Mouse (Mus musculus): ENCODE results near the gene Mia3. TPM values are rescaled to one million over a fixed set of nuclear protein-coding genes. Genes with fewer than 3 reads are reported as not detected.
"Not testable (repeated sequence)": the region's sequence is repeated elsewhere in the genome, so short reads cannot be mapped to it uniquely, and the experiment has no call there.

The Mia3 gene
- polyA plus RNA-seq, 1 experiment from 2014 or later, result 67.3 TPM

GRCm38 (mm10) chr1:183315783-183316182, 53.6 kb downstream of the Mia3 start:
- no peak overlapping the region for H3K27ac ChIP-seq (ENCODE audit: low read length)
- no peak overlapping the region for H3K9ac ChIP-seq (ENCODE audit: low read depth, low read length)
- ATAC-seq, result no peak
- no peaks in the 10 kb centered on the region for H3K9me3 ChIP-seq (ENCODE audit: control insufficient read depth, low read length)
- no peaks in the 10 kb centered on the region for H3K27me3 ChIP-seq (replicated peaks; ENCODE audit: control insufficient read depth, insufficient read depth, low read length)
- 93% methylated on average over 2 of the region's 2 CpGs for WGBS
- H3K4me1 ChIP-seq (ENCODE audit: control insufficient read depth, insufficient read depth, low read length), result no peaks in the 10 kb centered on the region
- H3K36me3 ChIP-seq (ENCODE audit: control insufficient read depth, insufficient read depth, low read length), result peaks cover 7% of the 10 kb centered on the region
- no peak overlapping the region for H3K4me3 ChIP-seq (ENCODE audit: low read length)
- no peak overlapping the region for H3K4me2 ChIP-seq (ENCODE audit: low read depth, low read length)

- no peak overlapping the region for H3K4me3 ChIP-seq (ENCODE audit: low read length)
- no peaks in the 10 kb centered on the region for H3K4me1 ChIP-seq (ENCODE audit: control insufficient read depth, insufficient read depth, low read length)
- H3K27ac ChIP-seq (ENCODE audit: low read length), result no peak overlapping the region
- H3K4me2 ChIP-seq (ENCODE audit: low read depth, low read length), result no peak overlapping the region
- no peaks in the 10 kb centered on the region; the same call in 1 of the 2 replicates for H3K36me3 ChIP-seq (ENCODE audit: control insufficient read depth, insufficient read depth, low read length)
- ATAC-seq, result no peak
- H3K9me3 ChIP-seq (ENCODE audit: control insufficient read depth, low read length), result no peaks in the 10 kb centered on the region
- no peak overlapping the region for H3K9ac ChIP-seq (ENCODE audit: low read depth, low read length)
- 91% methylated on average over 2 of the region's 2 CpGs for WGBS
- no peaks in the 10 kb centered on the region for H3K27me3 ChIP-seq (replicated peaks; ENCODE audit: control insufficient read depth, insufficient read depth, low read length)
Observed at GRCm38 (mm10) chr1:183312076-183312475, 57.3 kb downstream of the Mia3 start.

DNA sequence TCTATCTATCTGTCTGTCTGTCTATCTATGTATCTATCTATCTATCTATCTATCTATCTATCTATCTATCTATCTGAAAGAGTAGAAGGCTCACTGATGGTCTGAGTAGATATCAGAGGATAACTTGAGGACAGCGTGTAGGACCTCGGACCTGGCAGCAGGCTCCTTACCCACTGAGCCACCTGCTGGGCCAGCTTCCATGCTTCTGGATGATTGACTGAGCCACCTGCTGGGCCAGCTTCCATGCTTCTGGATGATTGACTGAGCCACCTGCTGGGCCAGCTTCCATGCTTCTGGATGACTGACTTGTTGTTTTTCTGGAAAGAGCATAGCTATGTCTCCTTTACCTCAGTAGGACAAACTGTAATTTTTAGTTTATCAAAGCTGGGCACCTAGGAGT, 59.8 kb downstream of the Mia3 start:
- H3K9me3 ChIP-seq (ENCODE audit: control insufficient read depth, low read length); H3K36me3 ChIP-seq (ENCODE audit: control insufficient read depth, insufficient read depth, low read length); ATAC-seq; H3K27ac ChIP-seq (ENCODE audit: low read length); H3K4me3 ChIP-seq (ENCODE audit: low read length); H3K4me2 ChIP-seq (ENCODE audit: low read depth, low read length); H3K27me3 ChIP-seq (replicated peaks; ENCODE audit: control insufficient read depth, insufficient read depth, low read length); H3K4me1 ChIP-seq (ENCODE audit: control insufficient read depth, insufficient read depth, low read length); H3K9ac ChIP-seq (ENCODE audit: low read depth, low read length): not testable (repeated sequence)
- 88% methylated on average over 2 of the region's 2 CpGs for WGBS

DNA sequence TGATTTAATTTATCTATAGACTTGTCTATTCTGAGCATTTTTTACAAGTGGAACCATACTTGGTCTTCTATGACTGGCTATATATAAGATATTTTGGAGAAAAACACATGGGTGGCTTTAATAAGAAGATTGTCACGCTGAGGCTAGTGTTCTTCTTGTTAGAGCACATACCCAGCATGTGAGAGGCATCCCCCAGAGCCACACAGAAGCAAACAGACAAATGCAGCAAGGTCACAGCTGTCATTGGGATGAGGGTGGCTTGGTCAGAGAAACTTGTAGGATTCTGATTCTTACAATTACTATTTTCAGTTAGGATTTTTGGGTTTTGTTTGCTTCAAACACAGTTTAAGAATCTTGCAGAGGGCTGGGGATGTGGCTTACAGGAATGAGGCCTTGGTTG, 60.9 kb downstream of the Mia3 start:
- H3K4me1 ChIP-seq (ENCODE audit: control insufficient read depth, insufficient read depth, low read length), result no peaks in the 10 kb centered on the region
- ATAC-seq, result no peak
- H3K4me3 ChIP-seq (ENCODE audit: low read length), result no peak overlapping the region
- H3K9me3 ChIP-seq (ENCODE audit: control insufficient read depth, low read length), result no peaks in the 10 kb centered on the region
- no peaks in the 10 kb centered on the region for H3K36me3 ChIP-seq (ENCODE audit: control insufficient read depth, insufficient read depth, low read length)
- no peak overlapping the region for H3K9ac ChIP-seq (ENCODE audit: low read depth, low read length)
- H3K27ac ChIP-seq (ENCODE audit: low read length), result no peak overlapping the region
- no peak overlapping the region for H3K4me2 ChIP-seq (ENCODE audit: low read depth, low read length)
- WGBS, result 86% methylated on average over 1 of the region's 1 CpGs
- H3K27me3 ChIP-seq (replicated peaks; ENCODE audit: control insufficient read depth, insufficient read depth, low read length), result no peaks in the 10 kb centered on the region

DNA sequence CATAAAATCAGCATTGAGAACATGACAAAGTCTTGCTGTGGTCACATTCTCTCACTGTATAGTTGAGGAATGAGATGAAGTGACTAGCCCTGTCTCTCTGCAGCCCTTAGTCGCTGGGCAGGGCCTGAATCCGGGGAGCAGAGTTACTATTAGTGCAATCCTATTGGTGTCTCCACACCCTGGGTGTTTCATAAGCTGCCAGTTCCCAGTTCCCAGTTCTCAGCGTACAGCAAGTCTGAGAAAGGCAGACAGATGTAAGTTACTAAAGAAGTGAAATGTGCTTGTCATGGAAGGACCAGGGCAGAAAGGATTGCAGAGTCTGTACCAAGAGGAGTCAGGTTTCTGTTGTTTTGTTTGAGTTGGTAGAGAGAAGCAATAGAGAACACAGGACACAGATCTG, 61.8 kb downstream of the Mia3 start:
- 83% methylated on average over 3 of the region's 3 CpGs for WGBS
- no peak overlapping the region for H3K4me3 ChIP-seq (ENCODE audit: low read length)
- H3K9me3 ChIP-seq (ENCODE audit: control insufficient read depth, low read length), result no peaks in the 10 kb centered on the region
- no peak overlapping the region for H3K4me2 ChIP-seq (ENCODE audit: low read depth, low read length)
- no peaks in the 10 kb centered on the region for H3K4me1 ChIP-seq (ENCODE audit: control insufficient read depth, insufficient read depth, low read length)
- H3K27me3 ChIP-seq (replicated peaks; ENCODE audit: control insufficient read depth, insufficient read depth, low read length), result no peaks in the 10 kb centered on the region
- H3K9ac ChIP-seq (ENCODE audit: low read depth, low read length), result no peak overlapping the region
- H3K27ac ChIP-seq (ENCODE audit: low read length), result no peak overlapping the region
- no peaks in the 10 kb centered on the region for H3K36me3 ChIP-seq (ENCODE audit: control insufficient read depth, insufficient read depth, low read length)
- ATAC-seq, result no peak

DNA sequence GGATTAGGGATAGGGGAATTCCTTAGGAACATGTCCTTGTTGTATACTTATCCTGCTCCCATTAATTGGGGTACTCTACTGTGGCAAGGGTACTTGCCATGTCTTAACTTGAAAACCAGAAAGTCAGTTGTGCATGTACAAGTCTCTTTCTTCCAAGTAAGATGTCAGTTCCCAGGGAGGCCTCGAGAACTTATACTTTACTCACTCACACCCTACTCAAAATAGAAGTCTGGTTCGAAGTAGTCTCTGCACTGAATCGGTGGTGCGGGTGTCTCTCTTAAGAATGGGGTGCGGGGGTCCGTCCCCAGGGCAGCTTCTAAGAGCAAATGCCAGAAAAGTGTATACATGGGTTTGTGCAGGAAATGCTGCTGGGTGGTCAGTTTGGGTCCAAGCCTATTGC, 70.2 kb downstream of the Mia3 start:
- H3K27me3 ChIP-seq (replicated peaks; ENCODE audit: control insufficient read depth, insufficient read depth, low read length), result no peaks in the 10 kb centered on the region
- H3K27ac ChIP-seq (ENCODE audit: low read length), result no peak overlapping the region
- H3K4me2 ChIP-seq (ENCODE audit: low read depth, low read length), result no peak overlapping the region
- ATAC-seq, result no peak
- H3K4me1 ChIP-seq (ENCODE audit: control insufficient read depth, insufficient read depth, low read length), result no peaks in the 10 kb centered on the region
- H3K4me3 ChIP-seq (ENCODE audit: low read length), result no peak overlapping the region
- WGBS, result 88% methylated on average over 6 of the region's 6 CpGs
- H3K9me3 ChIP-seq (ENCODE audit: control insufficient read depth, low read length), result no peaks in the 10 kb centered on the region
- H3K36me3 ChIP-seq (ENCODE audit: control insufficient read depth, insufficient read depth, low read length), result no peaks in the 10 kb centered on the region
- H3K9ac ChIP-seq (ENCODE audit: low read depth, low read length), result no peak overlapping the region

- H3K4me1 ChIP-seq (ENCODE audit: control insufficient read depth, insufficient read depth, low read length), result no peaks in the 10 kb centered on the region
- no peaks in the 10 kb centered on the region for H3K27me3 ChIP-seq (replicated peaks; ENCODE audit: control insufficient read depth, insufficient read depth, low read length)
- H3K36me3 ChIP-seq (ENCODE audit: control insufficient read depth, insufficient read depth, low read length), result no peaks in the 10 kb centered on the region
- peak overlapping the region; percentile 67 for H3K9ac ChIP-seq (ENCODE audit: low read depth, low read length)
- H3K4me2 ChIP-seq (ENCODE audit: low read depth, low read length), result peak overlapping the region; percentile 54
- peak; percentile 19 for ATAC-seq
- H3K27ac ChIP-seq (ENCODE audit: low read length), result peak overlapping the region; percentile 32
- under 1% methylated on average over 20 of the region's 20 CpGs for WGBS
- no peaks in the 10 kb centered on the region for H3K9me3 ChIP-seq (ENCODE audit: control insufficient read depth, low read length)
- H3K4me3 ChIP-seq (ENCODE audit: low read length), result peak overlapping the region; percentile 56
Observed at GRCm38 (mm10) chr1:183297886-183298489, 71.4 kb downstream of the Mia3 start.

DNA sequence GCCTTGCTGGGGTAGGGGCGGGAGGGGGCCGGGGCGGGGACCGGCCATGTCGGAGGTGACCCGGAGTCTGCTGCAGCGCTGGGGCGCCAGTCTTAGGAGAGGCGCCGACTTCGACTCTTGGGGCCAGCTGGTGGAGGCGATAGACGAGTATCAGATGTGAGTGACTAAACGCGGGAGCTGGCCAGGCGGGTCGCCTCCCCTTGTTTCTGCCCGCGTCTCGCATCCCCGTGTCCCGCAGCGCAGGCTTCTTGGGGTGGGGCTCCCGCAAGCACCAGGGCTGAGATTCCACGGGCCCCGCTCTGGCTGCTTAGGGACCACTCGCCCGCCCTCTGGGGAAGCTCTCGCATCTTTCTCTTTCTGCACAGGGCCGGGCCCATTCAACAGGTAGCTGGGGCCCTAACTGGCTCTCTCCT, 71.9 kb downstream of the Mia3 start:
- Histone ChIP-seq H3K36me3 (ENCODE audit: control insufficient read depth, insufficient read depth, low read length) (no peaks in the 10 kb centered on the region), H3K4me3 (ENCODE audit: low read length) (peak overlapping the region; percentile 56), H3K27ac (ENCODE audit: low read length) (peak overlapping the region; percentile 32), H3K27me3 (replicated peaks; ENCODE audit: control insufficient read depth, insufficient read depth, low read length) (no peaks in the 10 kb centered on the region), H3K4me1 (ENCODE audit: control insufficient read depth, insufficient read depth, low read length) (no peaks in the 10 kb centered on the region), H3K9ac (ENCODE audit: low read depth, low read length) (peak overlapping the region; percentile 67), H3K9me3 (ENCODE audit: control insufficient read depth, low read length) (no peaks in the 10 kb centered on the region), H3K4me2 (ENCODE audit: low read depth, low read length) (peak overlapping the region; percentile 54)
- peak; percentile 62; the same call in 1 of the 2 replicates for ATAC-seq
- WGBS, result under 1% methylated on average over 26 of the region's 30 CpGs

DNA sequence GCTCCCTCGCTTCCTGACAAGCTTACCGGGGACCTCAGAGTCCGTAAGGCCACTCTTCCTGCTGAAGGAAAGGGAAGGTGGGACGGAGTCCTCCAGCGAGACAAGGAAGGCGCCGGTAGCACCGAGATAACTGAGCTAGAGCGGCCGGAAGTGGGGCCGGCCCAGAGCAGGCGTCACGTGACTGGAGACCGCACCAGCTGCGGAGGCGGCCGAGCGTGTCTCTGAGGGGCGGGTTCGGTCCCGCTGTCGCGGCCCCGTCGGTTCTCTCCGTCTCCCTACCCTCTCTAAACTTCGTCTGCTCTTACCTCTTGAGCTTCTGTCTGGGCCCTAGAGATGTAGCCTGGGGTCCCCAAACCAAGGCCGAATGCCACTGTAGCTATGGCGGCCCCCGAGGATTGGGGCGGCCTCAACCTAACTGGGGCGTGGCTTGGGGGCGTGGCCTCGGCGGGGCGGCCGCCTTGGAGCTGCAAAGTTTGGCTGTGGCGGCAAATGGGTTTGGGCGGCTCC, 72.4 kb downstream of the Mia3 start, which contains the start of gene Brox:
Gene Brox (minus strand): TSS at position 393 of the 507 bp plus-strand sequence.
- Histone ChIP-seq H3K9me3 (ENCODE audit: control insufficient read depth, low read length) (no peaks in the 10 kb centered on the region), H3K27ac (ENCODE audit: low read length) (peak within 1 kb of the TSS; percentile 32), H3K36me3 (ENCODE audit: control insufficient read depth, insufficient read depth, low read length) (no peaks in the 10 kb centered on the region), H3K9ac (ENCODE audit: low read depth, low read length) (peak within 1 kb of the TSS; percentile 67), H3K4me1 (ENCODE audit: control insufficient read depth, insufficient read depth, low read length) (no peaks in the 10 kb centered on the region), H3K4me3 (ENCODE audit: low read length) (peak within 1 kb of the TSS; percentile 56), H3K27me3 (replicated peaks; ENCODE audit: control insufficient read depth, insufficient read depth, low read length) (no peaks in the 10 kb centered on the region), H3K4me2 (ENCODE audit: low read depth, low read length) (peak within 1 kb of the TSS; percentile 54)
- peak; percentile 94 for ATAC-seq
- WGBS, result under 1% methylated on average over 39 of the region's 39 CpGs

DNA sequence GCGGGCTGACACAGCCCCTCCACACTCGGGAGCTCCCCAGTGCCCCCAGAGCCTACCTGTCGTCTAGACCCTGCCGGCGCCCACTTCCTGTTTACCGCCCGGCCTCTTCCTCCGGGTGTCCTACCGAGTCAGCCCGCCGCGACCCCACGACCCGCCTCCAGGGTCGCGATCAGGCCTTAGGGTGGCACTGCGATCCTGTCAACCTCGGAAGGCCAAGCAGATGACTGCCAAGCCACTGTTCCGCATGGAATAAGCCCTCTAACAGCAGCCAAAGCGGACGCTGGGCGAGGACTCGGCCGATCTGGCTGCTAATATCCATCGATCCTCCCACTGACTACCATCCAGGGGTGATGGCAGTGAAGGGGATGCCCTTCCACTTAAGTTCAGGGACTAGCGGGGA, 72.9 kb downstream of the Mia3 start, which contains the start of gene Aida:
Gene Aida (plus strand): TSS at position 126 of the 400 bp plus-strand sequence.
- no peaks in the 10 kb centered on the region for H3K27me3 ChIP-seq (replicated peaks; ENCODE audit: control insufficient read depth, insufficient read depth, low read length)
- no peaks in the 10 kb centered on the region for H3K4me1 ChIP-seq (ENCODE audit: control insufficient read depth, insufficient read depth, low read length)
- H3K4me3 ChIP-seq (ENCODE audit: low read length), result peak within 1 kb of the TSS; percentile 56
- H3K4me2 ChIP-seq (ENCODE audit: low read depth, low read length), result peak within 1 kb of the TSS; percentile 26
- H3K9me3 ChIP-seq (ENCODE audit: control insufficient read depth, low read length), result no peaks in the 10 kb centered on the region
- H3K27ac ChIP-seq (ENCODE audit: low read length), result peak within 1 kb of the TSS; percentile 32
- peak; percentile 17 for ATAC-seq
- peak within 1 kb of the TSS; percentile 67 for H3K9ac ChIP-seq (ENCODE audit: low read depth, low read length)
- WGBS, result 0% methylated on average over 26 of the region's 26 CpGs
- no peaks in the 10 kb centered on the region for H3K36me3 ChIP-seq (ENCODE audit: control insufficient read depth, insufficient read depth, low read length)

Measured in intestine, embryonic 16.5 days (tissue).